Mouse (Mus musculus) layer of hippocampus, adult 8-10 months (tissue): ENCODE measurements around the gene Ptpru. TPM values are rescaled to one million over a fixed set of nuclear protein-coding genes. Genes with fewer than 3 reads are reported as not detected.

Experiments used
- total RNA-seq, 4 experiments: library from RNA; stranded (reverse); gene quantifications; 2 replicates each; pipeline ENCODE4 v1.2.4; 2022

Gene Ptpru
- total RNA-seq, 4 experiments from 2014 or later = 80.2 to 91.8 (median 84.1) TPM

Other genes starting within 250 kb of the Ptpru start
- gene Mecr, start 5.2 kb upstream of the Ptpru start, total RNA-seq = 10 to 100 TPM; 31.0 to 43.7 (median 37.7) TPM
- gene Srsf4, start 35.3 kb upstream of the Ptpru start, total RNA-seq = 10 to 100 TPM; 62.6 to 72.1 (median 65.8) TPM
- 1 to 10 TPM; 2.1 to 3.8 (median 3.2) TPM for gene Tmem200b, start 83.5 kb upstream of the Ptpru start, total RNA-seq
- gene Gm10300, start 236.4 kb upstream of the Ptpru start, total RNA-seq = under 1 TPM in 2 of 4 experiments, not detected in 2; 0.20 to 0.23 TPM
- 10 to 100 TPM; 23.0 to 27.9 (median 25.7) TPM for gene Epb41, start 237.0 kb upstream of the Ptpru start, total RNA-seq